ENCODE assay signal across 18 mouse cellular contexts in genomic region chr12:71373633-71374032, GRCm38 (mm10).
"Had no signal": no experiment of that assay in that cellular context is flagged by ENCODE, and none has a peak within 500 bp of the region (broad histone marks: within the 10 kb centered on the region; RNA-seq: fewer than 3 reads in every experiment).

No protein-coding gene starts in this region.

- ATAC-seq: intestine, postnatal 0 days; midbrain, embryonic 13.5 days; midbrain, embryonic 16.5 days had no signal

- DNase-seq: kidney, adult 2 months; kidney, postnatal 4 days; left cerebral cortex, postnatal 4 days; liver, embryonic 13.5 days; lung, adult 2 months; lung, postnatal 14 days; lung, postnatal 4 days; retina, postnatal 1 day; right cerebral cortex, postnatal 25 days; spleen, adult 18-20 months; thymus, postnatal 25 days had no signal

- H3K36me3 ChIP-seq: limb, embryonic 15.5 days; liver, embryonic 13.5 days; midbrain, embryonic 13.5 days; neural tube, embryonic 13.5 days; stomach, embryonic 15.5 days had no signal

- H3K9me3 ChIP-seq: limb, embryonic 15.5 days; liver, embryonic 13.5 days; midbrain, embryonic 13.5 days; neural tube, embryonic 13.5 days; stomach, embryonic 15.5 days had no signal

- H3K27me3 ChIP-seq: liver, embryonic 13.5 days; midbrain, embryonic 13.5 days; stomach, embryonic 15.5 days had no signal

- H3K27ac ChIP-seq: limb, embryonic 15.5 days; liver, embryonic 13.5 days; midbrain, embryonic 13.5 days; neural tube, embryonic 13.5 days; stomach, embryonic 15.5 days had no signal

- H3K4me1 ChIP-seq: liver, embryonic 13.5 days had no signal

- H3K4me2 ChIP-seq: limb, embryonic 15.5 days; liver, embryonic 13.5 days; midbrain, embryonic 13.5 days; neural tube, embryonic 13.5 days; stomach, embryonic 15.5 days had no signal

- H3K9ac ChIP-seq: limb, embryonic 15.5 days; liver, embryonic 13.5 days; midbrain, embryonic 13.5 days; neural tube, embryonic 13.5 days; stomach, embryonic 15.5 days had no signal

- H3K4me3 ChIP-seq: limb, embryonic 15.5 days; liver, embryonic 13.5 days; midbrain, embryonic 13.5 days; myocyte; neural tube, embryonic 13.5 days; stomach, embryonic 15.5 days had no signal
